10 mouse cellular contexts compared by ENCODE assay signal in the genomic region with DNA sequence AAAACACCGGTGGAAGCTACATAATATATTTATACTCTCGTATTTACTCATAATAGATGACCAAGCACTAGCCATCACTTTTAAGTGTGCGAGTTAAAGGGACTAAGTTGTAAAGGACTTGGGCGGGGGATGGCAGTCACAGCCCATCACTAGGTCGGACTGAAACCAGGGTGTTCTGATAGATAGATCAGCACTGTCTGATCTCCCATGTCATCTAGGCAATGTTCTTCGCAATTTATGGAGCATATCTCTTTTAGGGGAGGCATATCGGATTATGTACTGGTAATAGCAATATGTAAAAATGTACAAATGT. TPM values are rescaled to one million over a fixed set of nuclear protein-coding genes. Genes with fewer than 3 reads are reported as not detected.
DNase-seq lines count a peak whose midpoint lies in the region; ATAC-seq lines count a peak whose summit lies in the region.
"Had no signal": no experiment of that assay in that cellular context is flagged by ENCODE, and none has a peak within 500 bp of the region (broad histone marks: within the 10 kb centered on the region; RNA-seq: fewer than 3 reads in every experiment).

No protein-coding gene starts in this region.

- ATAC-seq in neural tube, embryonic 11.5 days (ENCODE audit: insufficient read depth, low FRiP score, low TSS enrichment): peak; percentile 31
- no peak for ATAC-seq in liver, embryonic 13.5 days (ENCODE audit: low read depth)
- ATAC-seq in monocyte, adult 5-6 weeks (replicated peaks; ENCODE audit: insufficient number of reproducible peaks, low FRiP score, low TSS enrichment, poor library complexity, severe bottlenecking): no peak

- no peaks in the 10 kb centered on the region for H3K9me3 ChIP-seq in neural tube, embryonic 11.5 days (ENCODE audit: control insufficient read depth, low read length)
- no peaks in the 10 kb centered on the region for H3K9me3 ChIP-seq in liver, embryonic 13.5 days (replicated peaks)
- H3K9me3 ChIP-seq: megakaryocyte, embryonic 14.5 days had no signal

- no peak overlapping the region; the same call in 1 of the 2 replicates for H3K27ac ChIP-seq in neural tube, embryonic 11.5 days (ENCODE audit: low read depth, low read length)
- no peak overlapping the region for H3K27ac ChIP-seq in liver, embryonic 13.5 days

- H3K4me1 ChIP-seq in neural tube, embryonic 11.5 days (ENCODE audit: control insufficient read depth, insufficient read depth, low read length): 0 out of 2 replicates have a peak, but pooled peaks cover 6% of the 10 kb centered on the region
- H3K4me1 ChIP-seq in liver, embryonic 13.5 days (replicated peaks): no peaks in the 10 kb centered on the region

- no peaks in the 10 kb centered on the region for H3K27me3 ChIP-seq in neural tube, embryonic 11.5 days (ENCODE audit: control insufficient read depth, insufficient read depth, low read length)
- peaks cover 35% of the 10 kb centered on the region for H3K27me3 ChIP-seq in liver, embryonic 13.5 days

- peak; percentile 29 for DNase-seq in embryo, embryonic 9.5 days (ENCODE audit: extremely low spot score)
- DNase-seq in embryo, embryonic 10 days (ENCODE audit: low spot score): no peak
- DNase-seq in neural tube, embryonic 11.5 days (ENCODE audit: low spot score): no peak
- DNase-seq in neural tube, embryonic 10.5 days (ENCODE audit: extremely low spot score, low spot score): no peak
- no peak for DNase-seq in liver, embryonic 13.5 days
- DNase-seq in cerebellum, adult 11-12 months: no peak
- DNase-seq in adrenal gland, postnatal 4 days (ENCODE audit: low spot score in 2 of 2): no peak
- DNase-seq: thymus, postnatal 25 days had no signal

- peak overlapping the region; percentile 52 for H3K4me3 ChIP-seq in neural tube, embryonic 11.5 days (ENCODE audit: low read depth, low read length)
- peak overlapping the region; percentile 51; the same call in 1 of the 2 replicates for H3K4me3 ChIP-seq in liver, embryonic 13.5 days (replicated peaks)

- WGBS in neural tube, embryonic 11.5 days: 17% methylated on average over 7 of the region's 7 CpGs
- 19% methylated on average over 7 of the region's 7 CpGs for WGBS in liver, embryonic 13.5 days (ENCODE audit: insufficient replicate concordance)

- H3K4me2 ChIP-seq in neural tube, embryonic 11.5 days (ENCODE audit: low read depth): peak overlapping the region; percentile 44
- H3K4me2 ChIP-seq in liver, embryonic 13.5 days: peak overlapping the region; percentile 58

- H3K9ac ChIP-seq in neural tube, embryonic 11.5 days (ENCODE audit: low read length): peak overlapping the region; percentile 63
- H3K9ac ChIP-seq in liver, embryonic 13.5 days: no peak overlapping the region

- no peaks in the 10 kb centered on the region for H3K36me3 ChIP-seq in neural tube, embryonic 11.5 days (ENCODE audit: control insufficient read depth, insufficient read depth, low read length)
- H3K36me3 ChIP-seq in liver, embryonic 13.5 days: no peaks in the 10 kb centered on the region

RNA-seq across cellular contexts. Expression of gene Sema3c, which starts 1.1 kb away (rescaled TPM):
- polyA plus RNA-seq in neural tube, embryonic 11.5 days (2014; fragmentation: Nextera tagmentation; extraction: Ambion mirVana): 29.9 and 33.5 TPM in 2 replicates
- 0.50 and 1.3 TPM in 2 replicates for polyA plus RNA-seq in liver, embryonic 13.5 days (2015; fragmentation: Nextera tagmentation; extraction: Ambion mirVana)
- not detected in 3 replicates for total RNA-seq in monocyte, adult 5-6 weeks (2017)
- 10 to 100 TPM; 24.2 to 37.8 TPM for total RNA-seq in adrenal gland, postnatal 4 days (2021)

Comparison
In these comparisons a context has a peak if more than half of its experiments do, and no peak if none do; other contexts are left out.
1. RNA of gene Sema3c, which starts 1.1 kb away (total RNA-seq): 24.2 to 37.8 TPM in adrenal gland, postnatal 4 days; not detected in monocyte, adult 5-6 weeks; every median in the first group is over 10 times any median in the second.